Mouse (Mus musculus) forelimb bud, embryonic 11.5 days (tissue): Measurements from ENCODE around the gene Fam229a.

Source experiments
- DNase-seq: peaks from one replicate; pipeline ENCODE4 v3.0.0-alpha.2; 2012; ENCODE audit warnings: low read depth, low spot score

The Fam229a gene

GRCm38 (mm10) chr4:129495672-129496562 is 4.9 kb downstream of the Fam229a start:
- no peak for DNase-seq

- no peak for DNase-seq
These were observed 5.6 kb downstream of the Fam229a start for GRCm38 (mm10) chr4:129496631-129497030.

GRCm38 (mm10) chr4:129498941-129499340 is 8.0 kb downstream of the Fam229a start:
- DNase-seq: no peak

- no peak for DNase-seq
These were observed 9.0 kb downstream of the Fam229a start for GRCm38 (mm10) chr4:129500017-129500416.

GRCm38 (mm10) chr4:129500607-129501566 is 9.9 kb downstream of the Fam229a start:
- DNase-seq: peak; percentile 82

GRCm38 (mm10) chr4:129502327-129502888 is 11.4 kb downstream of the Fam229a start:
- DNase-seq: no peak

- DNase-seq: no peak
These were observed 12.0 kb downstream of the Fam229a start for GRCm38 (mm10) chr4:129502901-129503444.

GRCm38 (mm10) chr4:129505511-129505910 is 14.5 kb downstream of the Fam229a start:
- DNase-seq: no peak

GRCm38 (mm10) chr4:129507434-129508236 is 16.6 kb downstream of the Fam229a start:
- DNase-seq: no peak

- DNase-seq: no peak
These were observed 17.2 kb downstream of the Fam229a start for GRCm38 (mm10) chr4:129508237-129508515.

GRCm38 (mm10) chr4:129508834-129509600 is 18.0 kb downstream of the Fam229a start:
- DNase-seq: no peak

GRCm38 (mm10) chr4:129509650-129510049 is 18.7 kb downstream of the Fam229a start:
- DNase-seq: no peak

GRCm38 (mm10) chr4:129510723-129511412 is 19.9 kb downstream of the Fam229a start:
- DNase-seq: no peak

GRCm38 (mm10) chr4:129511413-129512096 is 20.6 kb downstream of the Fam229a start:
- DNase-seq: no peak

- peak; percentile 82 for DNase-seq
These were observed 22.2 kb downstream of the Fam229a start, which contains the start of gene Marcksl1 for GRCm38 (mm10) chr4:129513086-129513767. TSS of gene Marcksl1 (plus strand) at chr4:129513581.

- no peak for DNase-seq
These were observed 22.9 kb downstream of the Fam229a start for GRCm38 (mm10) chr4:129513891-129514290.

- DNase-seq: peak; percentile 73
These were observed 23.4 kb downstream of the Fam229a start for GRCm38 (mm10) chr4:129514300-129514898.

- DNase-seq: no peak
These were observed 25.9 kb downstream of the Fam229a start for GRCm38 (mm10) chr4:129516925-129517324.
